ENCODE assay signal across 8 mouse cellular contexts in genomic region chr11:106382424-106382823, GRCm38 (mm10). TPM values are rescaled to one million over a fixed set of nuclear protein-coding genes. Genes with fewer than 3 reads are reported as not detected.
DNase-seq lines count a peak whose midpoint lies in the region; ATAC-seq and TF ChIP-seq lines count a peak whose summit lies in the region.
"Had no signal": no experiment of that assay in that cellular context is flagged by ENCODE, and none has a peak within 500 bp of the region (broad histone marks: within the 10 kb centered on the region; RNA-seq: fewer than 3 reads in every experiment).

No protein-coding gene starts in this region.

- peak; percentile 65 to 88 for DNase-seq in heart, adult 9 months (ENCODE audit: low spot score in 2 of 2)
- peak; percentile 54 for DNase-seq in kidney, postnatal 0 days (ENCODE audit: low spot score)
- DNase-seq in natural killer cell, adult 2 months (ENCODE audit: low spot score in 2 of 2), result no peak
- no peak for DNase-seq in forebrain, embryonic 14.5 days (ENCODE audit: low spot score)
- no peak for DNase-seq in hindbrain, embryonic 11.5 days (ENCODE audit: low spot score)

- ATAC-seq in common myeloid progenitor, adult 5-6 weeks (replicated peaks; ENCODE audit: low read depth, poor library complexity, severe bottlenecking), result peak; percentile 75
- no peak for ATAC-seq in kidney, postnatal 0 days (replicated peaks; ENCODE audit: low FRiP score, low read depth)
- peak; percentile 88 for ATAC-seq in lung, embryonic 16.5 days (ENCODE audit: low read depth)
- ATAC-seq in forebrain, embryonic 14.5 days, result no peak
- no peak for ATAC-seq in hindbrain, embryonic 11.5 days (ENCODE audit: low FRiP score)

- peak overlapping the region; percentile 14 for H3K4me2 ChIP-seq in kidney, postnatal 0 days (ENCODE audit: low read length)
- H3K4me2 ChIP-seq in lung, embryonic 16.5 days (ENCODE audit: low read depth, low read length), result 0 out of 2 replicates have a peak overlapping the region, but pooled peaks have one; percentile 9
- H3K4me2 ChIP-seq in forebrain, embryonic 14.5 days (ENCODE audit: low read length), result no peak overlapping the region
- H3K4me2 ChIP-seq in hindbrain, embryonic 11.5 days (replicated peaks; ENCODE audit: low read depth, low read length), result no peak overlapping the region

- H3K36me3 ChIP-seq in kidney, postnatal 0 days (ENCODE audit: insufficient read depth, low read length), result no peaks in the 10 kb centered on the region
- H3K36me3 ChIP-seq in lung, embryonic 16.5 days (ENCODE audit: control insufficient read depth, insufficient read depth, low read length), result no peaks in the 10 kb centered on the region
- no peaks in the 10 kb centered on the region for H3K36me3 ChIP-seq in forebrain, embryonic 14.5 days (ENCODE audit: control insufficient read depth, insufficient read depth, low read length)
- no peaks in the 10 kb centered on the region for H3K36me3 ChIP-seq in hindbrain, embryonic 11.5 days (ENCODE audit: control insufficient read depth, insufficient read depth, low read length)

- H3K9ac ChIP-seq in kidney, postnatal 0 days (ENCODE audit: low read depth, low read length), result 0 out of 2 replicates have a peak overlapping the region, but pooled peaks have one; percentile 5
- peak overlapping the region; percentile 42 for H3K9ac ChIP-seq in lung, embryonic 16.5 days (ENCODE audit: low read length)
- no peak overlapping the region for H3K9ac ChIP-seq in forebrain, embryonic 14.5 days (ENCODE audit: low read length)
- no peak overlapping the region for H3K9ac ChIP-seq in hindbrain, embryonic 11.5 days (ENCODE audit: low read depth, low read length)

- no peaks in the 10 kb centered on the region for H3K27me3 ChIP-seq in kidney, postnatal 0 days (ENCODE audit: insufficient read depth, low read length)
- H3K27me3 ChIP-seq in lung, embryonic 16.5 days (ENCODE audit: control insufficient read depth, insufficient read depth, low read depth, low read length), result no peaks in the 10 kb centered on the region
- no peaks in the 10 kb centered on the region for H3K27me3 ChIP-seq in forebrain, embryonic 14.5 days (replicated peaks; ENCODE audit: control insufficient read depth, insufficient read depth, low read length)
- H3K27me3 ChIP-seq in hindbrain, embryonic 11.5 days (ENCODE audit: control insufficient read depth, insufficient read depth, low read length), result no peaks in the 10 kb centered on the region

- no peaks in the 10 kb centered on the region for H3K9me3 ChIP-seq in kidney, postnatal 0 days (replicated peaks; ENCODE audit: low read length)
- H3K9me3 ChIP-seq in lung, embryonic 16.5 days (ENCODE audit: control insufficient read depth, low read length), result no peaks in the 10 kb centered on the region
- H3K9me3 ChIP-seq in forebrain, embryonic 14.5 days (replicated peaks; ENCODE audit: control insufficient read depth, low read length), result no peaks in the 10 kb centered on the region
- H3K9me3 ChIP-seq in hindbrain, embryonic 11.5 days (ENCODE audit: control insufficient read depth, low read length), result no peaks in the 10 kb centered on the region

- TF ChIP-seq CTCF in kidney, postnatal 0 days (IDR thresholded peaks at IDR 0.05; ENCODE audit: low read depth), result no peak

- WGBS in kidney, postnatal 0 days, result 58% methylated on average over 5 of the region's 5 CpGs
- WGBS in lung, embryonic 16.5 days, result 63% methylated on average over 5 of the region's 5 CpGs
- 73% methylated on average over 5 of the region's 5 CpGs for WGBS in forebrain, embryonic 14.5 days
- WGBS in hindbrain, embryonic 11.5 days, result 76% methylated on average over 5 of the region's 5 CpGs

- no peaks in the 10 kb centered on the region for H3K4me1 ChIP-seq in kidney, postnatal 0 days (replicated peaks; ENCODE audit: insufficient read depth, low read length)
- peaks cover 5% of the 10 kb centered on the region; the same call in 1 of the 2 replicates for H3K4me1 ChIP-seq in lung, embryonic 16.5 days (replicated peaks; ENCODE audit: control insufficient read depth, insufficient read depth, low read length)
- H3K4me1 ChIP-seq in forebrain, embryonic 14.5 days (ENCODE audit: control insufficient read depth, insufficient read depth, low read length), result no peaks in the 10 kb centered on the region
- no peaks in the 10 kb centered on the region for H3K4me1 ChIP-seq in hindbrain, embryonic 11.5 days (replicated peaks; ENCODE audit: control insufficient read depth, insufficient read depth, low read length)

- H3K27ac ChIP-seq in kidney, postnatal 0 days, result peak overlapping the region; percentile 83
- peak overlapping the region; percentile 89 for H3K27ac ChIP-seq in lung, embryonic 16.5 days (ENCODE audit: low read length)
- no peak overlapping the region for H3K27ac ChIP-seq in forebrain, embryonic 14.5 days (ENCODE audit: low read depth, low read length)
- H3K27ac ChIP-seq in hindbrain, embryonic 11.5 days (ENCODE audit: low read depth, low read length), result no peak overlapping the region

- H3K4me3 ChIP-seq in kidney, postnatal 0 days (replicated peaks; ENCODE audit: low read depth, low read length), result peak overlapping the region; percentile 8
- H3K4me3 ChIP-seq in lung, embryonic 16.5 days (ENCODE audit: low read length), result peak overlapping the region; percentile 45
- H3K4me3 ChIP-seq in forebrain, embryonic 14.5 days (ENCODE audit: low read depth, low read length), result no peak overlapping the region
- H3K4me3 ChIP-seq in hindbrain, embryonic 11.5 days (ENCODE audit: low read depth, low read length), result no peak overlapping the region

RNA-seq across cellular contexts. Expression of gene Icam2, which starts 5.5 kb away (rescaled TPM):
- total RNA-seq in common myeloid progenitor, adult 5-6 weeks (2017), result 54.6 and 70.8 TPM in 2 replicates
- 62.5 and 63.3 TPM in 2 replicates for polyA plus RNA-seq in kidney, postnatal 0 days (2015; fragmentation: Nextera tagmentation; extraction: Ambion mirVana)
- 108 and 126 TPM in 2 replicates for polyA plus RNA-seq in lung, embryonic 16.5 days (2015; fragmentation: Nextera tagmentation; extraction: Ambion mirVana)
- 16.0 and 17.9 TPM in 2 replicates for polyA plus RNA-seq in forebrain, embryonic 14.5 days (2014; fragmentation: Nextera tagmentation; extraction: Ambion mirVana)
- 17.0 and 19.1 TPM in 2 replicates for polyA plus RNA-seq in hindbrain, embryonic 11.5 days (2014; fragmentation: Nextera tagmentation; extraction: Ambion mirVana)

RNA-seq across cellular contexts. Expression of gene Prr29, which starts 17.2 kb away (rescaled TPM):
- total RNA-seq in common myeloid progenitor, adult 5-6 weeks (2017), result not detected in 2 replicates
- polyA plus RNA-seq in kidney, postnatal 0 days (2015; fragmentation: Nextera tagmentation; extraction: Ambion mirVana), result 0.15 and 0.24 TPM in 2 replicates
- polyA plus RNA-seq in lung, embryonic 16.5 days (2015; fragmentation: Nextera tagmentation; extraction: Ambion mirVana), result 2.0 and 4.4 TPM in 2 replicates
- polyA plus RNA-seq in forebrain, embryonic 14.5 days (2014; fragmentation: Nextera tagmentation; extraction: Ambion mirVana), result not detected in 2 replicates
- polyA plus RNA-seq in hindbrain, embryonic 11.5 days (2014; fragmentation: Nextera tagmentation; extraction: Ambion mirVana), result not detected in 2 replicates
- total RNA-seq: neutrophil, adult 5-6 weeks had no signal

RNA-seq across cellular contexts. Expression of gene Scn4a, which starts 29.3 kb away (rescaled TPM):
- total RNA-seq in common myeloid progenitor, adult 5-6 weeks (2017), result 0.05 TPM in 1 of 2 replicates, not detected in the other
- polyA plus RNA-seq in kidney, postnatal 0 days (2015; fragmentation: Nextera tagmentation; extraction: Ambion mirVana), result 0.22 and 0.37 TPM in 2 replicates
- polyA plus RNA-seq in lung, embryonic 16.5 days (2015; fragmentation: Nextera tagmentation; extraction: Ambion mirVana), result 0.03 and 0.06 TPM in 2 replicates
- not detected in 2 replicates for polyA plus RNA-seq in forebrain, embryonic 14.5 days (2014; fragmentation: Nextera tagmentation; extraction: Ambion mirVana)
- polyA plus RNA-seq in hindbrain, embryonic 11.5 days (2014; fragmentation: Nextera tagmentation; extraction: Ambion mirVana), result 0.05 TPM in 1 of 2 replicates, not detected in the other

Comparison
In these comparisons a context has a peak if more than half of its experiments do, and no peak if none do; other contexts are left out.
1. ATAC-seq: peak in common myeloid progenitor, adult 5-6 weeks (single experiment) and lung, embryonic 16.5 days (single experiment); none in kidney, postnatal 0 days (single experiment), forebrain, embryonic 14.5 days (single experiment) and hindbrain, embryonic 11.5 days (single experiment).
2. DNase-seq: peak in heart, adult 9 months (2 of 2) and kidney, postnatal 0 days (single experiment); none in natural killer cell, adult 2 months (0 of 2), forebrain, embryonic 14.5 days (single experiment) and hindbrain, embryonic 11.5 days (single experiment).
3. H3K27ac ChIP-seq: peak in kidney, postnatal 0 days (single experiment) and lung, embryonic 16.5 days (single experiment); none in forebrain, embryonic 14.5 days (single experiment) and hindbrain, embryonic 11.5 days (single experiment).
4. H3K4me2 ChIP-seq: peak in kidney, postnatal 0 days (single experiment) and lung, embryonic 16.5 days (single experiment); none in forebrain, embryonic 14.5 days (single experiment) and hindbrain, embryonic 11.5 days (single experiment).
5. H3K4me3 ChIP-seq: peak in kidney, postnatal 0 days (single experiment) and lung, embryonic 16.5 days (single experiment); none in forebrain, embryonic 14.5 days (single experiment) and hindbrain, embryonic 11.5 days (single experiment).
6. H3K9ac ChIP-seq: peak in kidney, postnatal 0 days (single experiment) and lung, embryonic 16.5 days (single experiment); none in forebrain, embryonic 14.5 days (single experiment) and hindbrain, embryonic 11.5 days (single experiment).